Mouse (Mus musculus) c-Kit-positive CD71-negative TER-119-negative erythroid progenitor cells, embryonic 14.5 days (primary cell): ENCODE results near the gene Stk32c.

Source experiments
- DNase-seq: peaks from one replicate; pipeline ENCODE4 v3.0.0-alpha.2; 2013; ENCODE audit warnings: low read depth

Gene Stk32c

GRCm38 (mm10) chr7:139093781-139094180, 119.3 kb downstream of the Stk32c start:
- no peak for DNase-seq

- no peak for DNase-seq
Measured at GRCm38 (mm10) chr7:139093124-139093523, 120.0 kb downstream of the Stk32c start.

GRCm38 (mm10) chr7:139092676-139093075, 120.4 kb downstream of the Stk32c start:
- DNase-seq, result no peak

- no peak for DNase-seq
Measured at GRCm38 (mm10) chr7:139091681-139092080, 121.4 kb downstream of the Stk32c start.

GRCm38 (mm10) chr7:139089892-139090874, 122.9 kb downstream of the Stk32c start:
- no peak for DNase-seq

- no peak for DNase-seq
Measured at GRCm38 (mm10) chr7:139087801-139088200, 125.3 kb downstream of the Stk32c start.

GRCm38 (mm10) chr7:139086195-139087158, 126.6 kb downstream of the Stk32c start:
- no peak for DNase-seq

- DNase-seq, result no peak
Measured at GRCm38 (mm10) chr7:139085629-139086194, 127.4 kb downstream of the Stk32c start, which contains the start of gene Dpysl4. Gene Dpysl4 (plus strand): TSS chr7:139086001.

GRCm38 (mm10) chr7:139084316-139084715, 128.8 kb downstream of the Stk32c start:
- DNase-seq, result no peak

- no peak for DNase-seq
Measured at GRCm38 (mm10) chr7:139082281-139082680, 130.8 kb downstream of the Stk32c start.

GRCm38 (mm10) chr7:139081158-139081557, 131.9 kb downstream of the Stk32c start:
- DNase-seq, result no peak

- peak; percentile 9 for DNase-seq
Measured at GRCm38 (mm10) chr7:139080714-139081113, 132.4 kb downstream of the Stk32c start.

- no peak for DNase-seq
Measured at GRCm38 (mm10) chr7:139079141-139079540, 134.0 kb downstream of the Stk32c start.

GRCm38 (mm10) chr7:139078181-139078580, 134.9 kb downstream of the Stk32c start:
- no peak for DNase-seq

GRCm38 (mm10) chr7:139077283-139077682, 135.8 kb downstream of the Stk32c start:
- DNase-seq, result no peak

- no peak for DNase-seq
Measured at GRCm38 (mm10) chr7:139075054-139075794, 137.9 kb downstream of the Stk32c start.

GRCm38 (mm10) chr7:139074189-139074588, 138.9 kb downstream of the Stk32c start:
- DNase-seq, result no peak

- DNase-seq, result peak; percentile 50
Measured at GRCm38 (mm10) chr7:139068182-139068623, 144.9 kb downstream of the Stk32c start.

GRCm38 (mm10) chr7:139063406-139063805, 149.7 kb downstream of the Stk32c start:
- DNase-seq, result peak; percentile 20
